Mouse (Mus musculus): Measurements from ENCODE around the gene Prkcsh. TPM values are rescaled to one million over a fixed set of nuclear protein-coding genes. Genes with fewer than 3 reads are reported as not detected.

Gene Prkcsh
- total RNA-seq, 4 experiments from 2014 or later, result 61.9 to 67.3 (median 65.5) TPM

DNA sequence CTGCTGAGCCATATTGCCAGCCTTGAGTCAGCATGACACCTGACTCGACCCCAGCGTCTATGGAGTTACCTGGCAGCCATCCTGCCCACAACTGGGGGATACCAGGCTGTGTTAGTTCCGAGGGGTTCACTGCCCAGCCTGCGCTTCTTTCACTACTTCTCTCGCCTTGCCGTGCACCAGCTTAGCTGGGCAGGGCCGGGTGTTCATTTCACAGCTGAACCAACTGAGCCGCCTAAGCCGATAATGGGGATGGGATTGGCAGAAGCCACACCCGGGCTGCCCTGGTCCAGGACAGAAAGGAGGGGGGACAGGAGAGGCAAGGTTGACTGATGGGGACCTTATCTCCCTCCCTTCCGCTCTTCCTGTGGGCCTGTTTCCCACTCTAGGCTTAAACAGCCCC is 46.7 kb downstream of the Prkcsh start:
- DNase-seq (ENCODE audit: low spot score), result no peak

DNA sequence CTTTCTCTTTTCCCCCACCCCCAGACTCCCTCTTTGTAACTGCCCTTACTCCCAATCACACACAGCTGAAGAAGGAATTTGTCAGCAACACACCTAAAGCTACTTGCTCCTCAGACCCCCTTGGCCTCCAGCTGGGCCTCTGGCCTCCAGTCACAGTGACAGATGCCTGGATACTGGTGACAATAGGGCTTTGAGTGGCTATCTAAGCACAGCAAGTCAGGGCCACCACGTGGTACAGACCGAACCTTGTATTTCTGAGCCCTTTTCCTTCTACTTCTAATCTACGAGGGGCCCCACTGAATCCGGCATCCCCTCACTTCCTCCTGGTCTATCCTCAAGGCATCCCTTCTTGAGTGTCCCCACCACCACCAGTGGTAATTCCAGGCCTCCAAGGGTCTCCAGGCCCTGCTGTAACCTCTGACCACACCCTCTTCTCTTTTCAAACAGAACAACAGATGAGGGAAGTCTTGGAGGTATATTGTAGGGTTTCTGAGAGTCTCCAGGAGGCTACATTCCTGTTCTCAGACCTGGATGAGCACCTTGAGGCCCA is 47.2 kb downstream of the Prkcsh start:
- no peak for DNase-seq (ENCODE audit: low spot score)

DNA sequence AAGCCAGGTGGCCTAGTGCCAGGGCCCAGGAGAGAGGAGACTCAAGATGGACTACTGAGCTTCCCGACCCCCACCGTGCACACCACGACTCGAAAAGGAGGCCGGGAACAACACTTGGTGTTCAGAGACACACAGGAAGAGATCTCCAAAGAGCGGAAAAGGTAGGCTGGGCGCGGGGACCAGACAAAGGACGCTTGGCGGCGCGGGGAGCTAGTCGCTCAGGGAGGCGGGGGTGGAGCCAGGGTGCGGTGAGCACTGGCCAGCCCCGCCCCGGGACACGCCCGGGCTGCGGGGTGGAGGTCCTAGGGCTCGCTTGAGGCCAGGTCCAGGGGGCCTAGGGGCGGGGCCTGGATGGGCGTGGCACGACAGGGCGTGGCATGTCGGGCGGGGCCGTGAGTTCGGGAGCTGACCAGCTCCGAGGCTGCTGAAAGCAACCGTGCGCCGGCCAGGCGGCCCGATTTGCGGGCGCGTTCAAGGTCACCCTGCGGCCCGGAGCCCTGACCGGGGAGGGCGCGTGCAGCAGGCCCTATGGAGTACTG is 47.8 kb downstream of the Prkcsh start:
- no peak for DNase-seq (ENCODE audit: low spot score)

DNA sequence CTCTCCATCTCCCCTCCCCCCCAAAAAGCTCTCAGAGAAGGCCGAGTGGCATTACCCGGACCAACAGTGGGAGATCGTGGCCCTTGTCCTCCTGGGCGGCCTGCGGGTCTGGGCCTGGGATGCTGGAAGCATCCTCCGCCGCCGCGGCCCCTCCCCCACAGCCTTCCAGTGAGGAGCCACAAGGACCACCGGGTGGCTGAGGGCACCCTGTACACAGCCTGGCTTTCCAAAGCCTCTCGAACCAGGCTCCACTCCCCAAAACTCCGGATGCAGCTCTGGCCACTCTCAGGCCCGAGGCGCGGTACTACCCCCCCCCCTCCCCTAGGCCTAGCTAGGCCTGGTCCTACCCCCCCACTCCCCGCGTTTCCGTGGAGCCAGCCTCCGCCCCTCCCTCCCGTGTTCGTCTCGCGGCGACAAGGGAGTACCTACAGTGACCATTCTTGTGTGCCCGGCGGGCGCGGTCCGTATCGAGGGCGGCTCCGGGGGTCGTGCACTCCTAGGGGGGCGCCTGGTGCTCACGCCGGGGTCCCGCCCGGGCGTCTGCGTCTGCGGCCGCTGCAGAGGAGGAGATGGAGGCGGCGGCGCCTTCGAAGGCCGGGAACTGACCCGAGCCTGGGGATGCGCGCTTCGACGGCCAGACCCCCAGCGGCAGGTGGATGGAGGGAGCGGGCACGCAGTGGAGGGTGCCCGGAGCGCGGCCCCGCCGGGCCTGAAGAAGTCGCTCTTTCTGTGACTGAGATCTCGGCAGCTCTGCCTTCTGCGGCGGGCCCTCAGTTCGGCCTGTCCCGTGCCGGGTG is 48.8 kb downstream of the Prkcsh start:
- no peak for DNase-seq (ENCODE audit: low spot score)

DNA sequence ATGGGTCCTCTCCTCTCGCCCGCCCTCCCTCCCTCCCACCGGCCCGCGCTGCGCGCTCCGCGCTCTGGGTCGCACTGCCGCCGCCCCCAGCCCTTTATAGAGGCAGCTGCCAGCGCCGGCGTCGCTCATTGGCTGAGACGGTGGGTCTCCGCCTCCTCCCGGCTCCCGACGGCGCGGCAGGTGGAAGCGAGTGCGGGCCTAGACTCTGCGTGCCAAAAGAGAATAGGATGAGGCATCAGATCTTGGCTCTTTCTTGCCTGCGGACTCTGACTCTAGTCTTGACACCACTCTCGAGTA is 49.3 kb downstream of the Prkcsh start, which contains the start of gene Elavl3:
Elavl3 (minus strand) TSS at position 66 of the 297 bp plus-strand sequence.
- DNase-seq (ENCODE audit: low spot score), result no peak

DNA sequence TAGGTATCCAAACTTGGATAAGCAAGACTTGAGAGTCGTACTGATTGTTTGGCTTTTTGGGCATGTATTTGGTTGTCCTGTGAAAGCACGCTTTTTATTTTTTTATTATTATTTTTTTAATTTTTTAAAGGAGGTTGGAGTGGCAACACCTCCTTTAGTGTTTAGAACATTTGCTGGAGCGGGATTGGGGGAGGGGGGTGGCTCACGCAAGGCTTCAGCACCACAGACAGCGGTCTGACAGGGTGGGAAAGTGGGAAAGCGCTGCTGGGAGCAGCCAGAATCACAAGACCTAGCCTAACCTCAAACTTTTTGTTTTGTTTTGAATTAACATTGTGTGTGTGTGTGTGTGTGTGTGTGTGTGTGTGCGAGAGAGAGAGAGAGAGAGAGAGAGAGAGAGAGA is 51.1 kb downstream of the Prkcsh start:
- DNase-seq (ENCODE audit: low spot score), result no peak

DNA sequence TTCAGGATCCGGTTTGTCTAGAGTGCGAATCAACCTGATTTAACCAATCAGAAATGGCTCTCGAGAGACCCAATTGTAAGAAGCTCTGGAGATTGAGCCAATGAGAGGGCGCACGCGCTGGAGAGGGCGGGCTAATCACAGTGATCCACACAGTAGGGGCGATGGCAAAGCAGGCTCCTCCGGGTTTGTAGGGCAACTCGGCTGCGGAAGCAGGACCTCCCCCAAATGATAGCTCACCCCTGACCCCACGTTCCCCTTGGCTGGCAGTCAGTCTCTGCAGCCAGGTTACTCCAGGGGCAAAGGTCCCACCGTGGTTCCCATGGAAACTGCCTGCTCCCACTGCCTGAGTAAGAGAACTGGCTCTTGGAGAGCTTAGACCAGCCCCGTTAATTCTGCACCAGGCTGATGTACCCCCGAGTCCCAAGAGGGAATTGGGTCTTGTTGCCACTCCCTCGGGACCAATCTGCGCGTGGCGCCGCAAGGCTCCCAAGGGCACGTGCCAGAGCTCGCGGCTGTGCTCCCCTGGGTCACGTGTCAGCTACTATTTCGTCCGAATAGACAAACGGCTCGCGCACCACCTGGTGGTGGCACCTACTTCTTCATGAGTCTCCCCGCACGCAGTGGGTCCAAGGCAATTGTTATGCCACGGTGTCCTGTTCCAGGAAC is 51.9 kb downstream of the Prkcsh start:
- DNase-seq (ENCODE audit: low spot score), result peak; percentile 30

DNA sequence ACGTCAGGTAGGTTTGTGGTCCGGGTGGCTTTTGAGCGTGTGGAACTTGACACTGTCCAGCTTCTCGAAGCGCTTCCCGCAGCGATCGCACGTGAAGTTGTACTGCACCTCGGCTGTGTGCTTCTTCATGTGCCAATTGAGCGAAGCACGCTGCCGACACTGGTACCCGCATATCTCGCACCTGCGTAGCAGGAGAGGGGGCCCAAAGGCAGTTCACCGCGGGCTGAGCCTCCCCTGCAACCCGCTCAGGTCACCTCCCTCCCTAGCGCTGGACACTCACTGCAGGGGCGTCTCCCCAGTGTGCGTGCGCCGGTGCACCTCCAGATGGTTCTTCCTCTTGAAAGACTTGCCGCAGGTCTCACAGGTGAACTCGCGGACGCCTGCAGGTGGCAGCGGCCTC is 53.1 kb downstream of the Prkcsh start:
- DNase-seq (ENCODE audit: low spot score), result no peak

DNA sequence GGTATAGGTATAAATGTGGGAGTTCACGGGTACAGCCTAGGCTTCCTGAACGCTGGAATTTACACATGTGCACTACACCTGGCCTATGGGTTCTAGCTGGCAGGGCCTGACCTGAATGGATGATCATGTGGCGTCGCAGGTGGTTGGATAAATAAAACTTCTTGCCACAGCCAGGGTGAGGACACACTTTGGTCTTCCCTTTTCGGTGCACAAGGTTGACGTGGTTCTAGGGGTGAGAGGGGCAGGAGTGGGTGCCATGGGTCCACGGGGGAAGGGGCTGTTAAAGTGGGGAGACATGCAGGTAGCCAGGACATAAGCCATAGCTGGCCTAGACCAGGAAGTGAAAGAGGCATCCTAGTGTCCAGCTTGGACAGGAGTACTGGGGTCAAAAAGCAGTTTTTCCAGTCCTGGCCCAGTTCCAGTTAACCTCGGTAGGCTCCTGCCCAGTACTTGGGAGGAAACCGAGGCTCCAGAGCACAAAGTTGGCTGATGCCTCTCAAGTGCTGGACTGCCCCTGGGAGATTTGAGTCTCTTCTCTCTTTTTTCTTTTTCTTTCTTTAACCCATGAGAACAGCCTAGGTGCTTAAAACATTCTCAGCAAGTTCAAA is 53.8 kb downstream of the Prkcsh start:
- no peak for DNase-seq (ENCODE audit: low spot score)

DNA sequence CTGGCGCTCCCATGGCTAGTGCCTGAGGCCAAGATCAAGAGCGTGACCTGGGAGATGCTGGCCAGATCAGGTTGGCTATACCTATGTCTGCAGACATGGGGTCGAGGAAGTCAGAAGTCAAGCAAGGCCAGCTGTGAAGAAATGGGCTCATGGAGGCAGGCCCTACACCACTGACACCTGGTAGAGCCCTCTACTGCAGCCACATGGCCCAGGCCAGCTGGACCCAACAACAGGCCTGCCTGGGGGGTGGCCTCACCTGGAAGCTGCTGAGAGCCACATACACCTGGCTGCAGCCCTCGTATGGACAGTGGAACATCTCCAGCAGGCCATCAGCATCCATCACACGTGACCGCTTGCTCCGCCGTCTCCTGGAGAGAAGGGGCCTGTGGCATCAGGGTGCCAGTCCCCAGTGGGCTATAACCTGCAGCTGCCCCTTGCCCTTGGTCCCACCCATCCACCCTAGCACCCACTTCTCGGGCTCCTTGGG is 54.5 kb downstream of the Prkcsh start:
- DNase-seq (ENCODE audit: low spot score), result no peak

DNA sequence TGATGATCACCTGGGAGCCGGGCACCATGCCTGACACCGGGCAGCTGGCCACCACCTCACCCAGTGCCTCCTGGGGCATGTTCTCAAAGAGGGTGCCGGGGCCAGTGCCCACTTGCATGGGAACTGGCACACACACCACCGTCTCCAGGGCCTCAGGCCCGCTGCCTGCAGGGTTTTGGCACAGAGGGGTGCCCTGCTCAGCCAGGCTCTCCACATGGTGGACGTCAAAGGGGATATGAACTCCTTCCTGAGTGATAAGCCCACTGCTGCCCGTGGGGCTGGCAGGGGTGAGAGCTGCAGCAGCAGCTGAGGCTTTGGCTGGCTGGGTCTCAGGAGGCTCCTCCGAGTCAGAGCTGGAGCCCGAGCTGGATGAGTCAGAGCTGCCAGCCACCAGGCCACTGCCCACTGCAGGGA is 55.4 kb downstream of the Prkcsh start:
- peak; percentile 46 for DNase-seq (ENCODE audit: low spot score)

DNA sequence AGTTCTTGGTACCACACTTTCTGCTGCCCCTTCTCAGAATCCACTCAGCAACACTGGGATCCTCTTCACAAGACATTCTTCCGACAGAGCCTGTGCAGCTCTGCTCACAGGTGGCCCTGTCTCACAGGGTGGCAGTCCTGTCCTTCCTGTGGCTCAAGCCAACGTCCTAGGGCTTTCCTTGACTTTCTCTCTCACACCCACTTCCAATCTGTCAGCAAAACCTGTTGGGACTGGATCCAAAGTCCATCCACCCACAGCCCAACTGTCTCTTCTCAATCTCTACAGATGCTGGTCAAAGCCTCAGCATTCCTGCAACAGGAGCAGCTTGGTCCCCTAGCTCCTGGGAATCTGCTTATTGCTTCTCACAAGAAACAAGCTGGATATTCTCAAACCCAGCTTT is 58.7 kb downstream of the Prkcsh start:
- no peak for DNase-seq (ENCODE audit: low spot score)

Other genes starting within 250 kb of the Prkcsh start
- 1 to 10 TPM; 5.6 to 8.6 (median 7.7) TPM for gene Spc24, start 242.5 kb upstream of the Prkcsh start, total RNA-seq (2022)
- gene Kank2, start 204.1 kb upstream of the Prkcsh start, total RNA-seq (2022), result 10 to 100 TPM; 64.2 to 67.2 (median 65.6) TPM
- under 1 TPM in 1 of 4 experiments, not detected in 3; 0.38 TPM for gene Angptl8, start 167.3 kb upstream of the Prkcsh start, total RNA-seq (2022)
- gene Dock6, start 150.2 kb upstream of the Prkcsh start, total RNA-seq (2022), result 10 to 100 TPM; 27.3 to 35.7 (median 30.7) TPM
- gene Rab3d, start 84.6 kb upstream of the Prkcsh start, total RNA-seq (2022), result 10 to 100 TPM; 13.2 to 16.4 (median 15.4) TPM
- 1 to 10 TPM; 4.9 to 7.4 (median 5.6) TPM for gene Ccdc159, start 75.3 kb upstream of the Prkcsh start, total RNA-seq (2022)
- 10 to 100 TPM; 80.1 to 91.4 (median 86.9) TPM for gene Tmem205, start 75.2 kb upstream of the Prkcsh start, total RNA-seq (2022)
- 1 to 10 TPM; 2.1 to 3.8 (median 3.2) TPM for gene Plppr2, start 65.8 kb upstream of the Prkcsh start, total RNA-seq (2022)
- gene Swsap1, start 47.1 kb upstream of the Prkcsh start, total RNA-seq (2022), result 1 to 10 TPM; 8.5 to 8.9 (median 8.7) TPM
- 1 to 10 TPM; 1.6 to 2.9 (median 2.3) TPM for gene Epor, start 39.3 kb upstream of the Prkcsh start, total RNA-seq (2022)
- 1 to 10 TPM; 4.1 to 5.9 (median 4.3) TPM for gene Rgl3, start 13.4 kb upstream of the Prkcsh start, total RNA-seq (2022)
- gene Ccdc151, start 172 bp upstream of the Prkcsh start, total RNA-seq (2022), result not detected
- under 1 TPM; 0.08 to 0.25 (median 0.11) TPM for gene Elavl3, start 49.2 kb downstream of the Prkcsh start, total RNA-seq (2022)
- under 1 TPM in 1 of 4 experiments, not detected in 3; 0.66 TPM for gene Gm49318, start 68.5 kb downstream of the Prkcsh start, total RNA-seq (2022)
- 1 to 10 TPM; 3.0 to 5.0 (median 4.7) TPM for gene Zfp653, start 68.6 kb downstream of the Prkcsh start, total RNA-seq (2022)
- 100 to 1,000 TPM; 101 to 109 (median 106) TPM for gene Ecsit, start 82.6 kb downstream of the Prkcsh start, total RNA-seq (2022)
- gene Cnn1, start 96.4 kb downstream of the Prkcsh start, total RNA-seq (2022), result 1 to 10 TPM; 3.4 to 8.7 (median 6.1) TPM
- 10 to 100 TPM; 34.9 to 42.6 (median 39.3) TPM for gene Elof1, start 114.4 kb downstream of the Prkcsh start, total RNA-seq (2022)
- gene Acp5, start 132.9 kb downstream of the Prkcsh start, total RNA-seq (2022), result 1 to 10 TPM in 3 of 4 experiments, under 1 TPM in 1; 0.98 to 1.6 (median 1.2) TPM
- 10 to 100 TPM; 48.6 to 53.6 (median 50.1) TPM for gene Pigyl, start 154.0 kb downstream of the Prkcsh start, total RNA-seq (2022)
- under 1 TPM in 3 of 4 experiments, not detected in 1; 0.09 to 0.16 (median 0.16) TPM for gene Zfp872, start 185.3 kb downstream of the Prkcsh start, total RNA-seq (2022)
- 10 to 100 TPM; 23.0 to 29.1 (median 28.4) TPM for gene Zfp809, start 222.9 kb downstream of the Prkcsh start, total RNA-seq (2022)